Mouse (Mus musculus) right cerebral cortex, postnatal 36 days (tissue): ENCODE measurements at regions not wholly inside any gene's neighbourhood (a gene's known extent, or its start where the extent isn't known, plus 50 kb on each side); places are given as distances from the start of the nearest gene placed in this dataset.

ENCODE experiments used
- DNase-seq, 2 experiments: peaks; one replicate each; pipeline ENCODE4 v3.0.0; 2022; ENCODE audit warnings: low spot score in 2 of 2, mixed read lengths in 1 of 2

- no peak for DNase-seq
These were observed 197.2 kb downstream of the Arl4a start for GRCm38 (mm10) chr12:39840615-39841014.

GRCm38 (mm10) chr12:39840179-39840578, 197.6 kb downstream of the Arl4a start:
- no peak for DNase-seq

GRCm38 (mm10) chr12:39831079-39831478, 206.7 kb downstream of the Arl4a start:
- DNase-seq, result no peak

GRCm38 (mm10) chr12:39830530-39830929, 207.3 kb downstream of the Arl4a start:
- DNase-seq, result no peak

GRCm38 (mm10) chr12:39822671-39823070, 215.2 kb downstream of the Arl4a start:
- DNase-seq, result no peak

GRCm38 (mm10) chr12:39801536-39801935, 236.3 kb downstream of the Arl4a start:
- DNase-seq, result no peak

GRCm38 (mm10) chr12:39797843-39798242, 240.0 kb downstream of the Arl4a start:
- no peak for DNase-seq

GRCm38 (mm10) chr12:39796939-39797338, 240.9 kb downstream of the Arl4a start:
- no peak for DNase-seq

- DNase-seq, result no peak
These were observed 252.8 kb downstream of the Arl4a start for GRCm38 (mm10) chr12:39785026-39785425.

- DNase-seq, result no peak
These were observed 253.3 kb downstream of the Arl4a start for GRCm38 (mm10) chr12:39784532-39784931.

GRCm38 (mm10) chr12:39776173-39776572, 261.7 kb downstream of the Arl4a start:
- no peak for DNase-seq

- DNase-seq, result no peak
These were observed 270.8 kb downstream of the Arl4a start for GRCm38 (mm10) chr12:39766988-39767387.

GRCm38 (mm10) chr12:39763529-39763928, 274.3 kb downstream of the Arl4a start:
- no peak for DNase-seq

- DNase-seq, result no peak
These were observed 275.9 kb downstream of the Arl4a start for GRCm38 (mm10) chr12:39761946-39762345.

GRCm38 (mm10) chr12:39761326-39761725, 276.5 kb downstream of the Arl4a start:
- DNase-seq, result no peak

- DNase-seq, result no peak
These were observed 279.9 kb downstream of the Arl4a start for GRCm38 (mm10) chr12:39757975-39758374.

- no peak for DNase-seq
These were observed 286.0 kb downstream of the Arl4a start for GRCm38 (mm10) chr12:39751850-39752249.

- DNase-seq, result no peak
These were observed 295.4 kb downstream of the Arl4a start for GRCm38 (mm10) chr12:39742156-39743063.

- DNase-seq, result no peak
These were observed 296.6 kb downstream of the Arl4a start for GRCm38 (mm10) chr12:39741051-39741847.

- DNase-seq, result no peak
These were observed 300.9 kb downstream of the Arl4a start for GRCm38 (mm10) chr12:39736966-39737365.

GRCm38 (mm10) chr12:39736097-39736920, 301.5 kb downstream of the Arl4a start:
- peak in 1 of 2 experiments; percentile 50 for DNase-seq

- no peak for DNase-seq
These were observed 303.6 kb downstream of the Arl4a start for GRCm38 (mm10) chr12:39734176-39734575.
